Mouse (Mus musculus) stomach, postnatal 0 days (tissue): Measurements from ENCODE around the gene Tmprss11d.

Experiments used
- CTCF ChIP-seq: IDR thresholded peaks from 2 replicates; pipeline ENCODE4 v1.5.1; 2016; ENCODE audit warnings: antibody characterized with exemption, low read depth, mild to moderate bottlenecking, moderate library complexity
- EP300 ChIP-seq: optimal IDR thresholded peaks from 2 replicates; pipeline ENCODE3; 2016; ENCODE audit warnings: antibody characterized with exemption

DNA sequence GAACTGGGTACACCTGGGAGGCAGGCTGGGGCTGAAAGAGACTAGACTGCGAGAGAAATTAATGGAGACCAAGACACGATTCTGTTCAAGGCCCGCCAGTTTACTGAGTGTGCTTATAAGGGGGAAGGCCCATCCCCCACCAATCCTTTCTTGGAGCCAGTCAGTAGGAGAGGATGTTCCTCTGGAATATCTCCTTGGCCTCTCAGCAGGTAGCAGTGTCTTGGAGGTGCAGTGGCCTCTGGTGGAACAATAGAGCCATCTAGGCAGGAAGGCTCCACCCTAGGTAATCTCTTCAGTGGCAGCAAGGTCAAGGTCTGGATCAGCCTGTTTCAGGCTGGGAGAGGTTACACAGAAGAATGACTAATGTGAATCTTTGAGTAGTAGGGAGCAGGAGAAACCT is 34.0 kb upstream of the Tmprss11d start:
- no peak for TF ChIP-seq EP300
- peak; percentile 18; the same call in 1 of the 2 replicates for TF ChIP-seq CTCF
